Mouse (Mus musculus): Measurements from ENCODE around the gene Tnpo3. TPM values are rescaled to one million over a fixed set of nuclear protein-coding genes. Genes with fewer than 3 reads are reported as not detected.
"Not testable (repeated sequence)": the region's sequence is repeated elsewhere in the genome, so short reads cannot be mapped to it uniquely, and the experiment has no call there.

The Tnpo3 gene
- polyA plus RNA-seq, 1 experiment from 2014 or later = 122 TPM

GRCm38 (mm10) chr6:29634537-29634936, 24.9 kb upstream of the Tnpo3 start:
- no peak for DNase-seq (ENCODE audit: low spot score)
- H3K27ac ChIP-seq (replicated peaks) = no peak overlapping the region
- H3K36me3 ChIP-seq = no peaks in the 10 kb centered on the region
- no peaks in the 10 kb centered on the region for H3K9me3 ChIP-seq (replicated peaks)
- peaks cover 39% of the 10 kb centered on the region for H3K27me3 ChIP-seq (ENCODE audit: low read depth, poor library complexity, severe bottlenecking)
- 94% methylated on average over 1 of the region's 1 CpGs for WGBS
- H3K4me1 ChIP-seq = peaks cover 19% of the 10 kb centered on the region
- no peak overlapping the region for H3K4me3 ChIP-seq

GRCm38 (mm10) chr6:29632552-29633292, 23.0 kb upstream of the Tnpo3 start:
- WGBS = 51% methylated on average over 12 of the region's 12 CpGs
- DNase-seq (ENCODE audit: low spot score) = peak; percentile 39
- no peak overlapping the region for H3K4me3 ChIP-seq
- H3K4me1 ChIP-seq = peaks cover 12% of the 10 kb centered on the region
- peaks cover 24% of the 10 kb centered on the region; the same call in 1 of the 2 replicates for H3K27me3 ChIP-seq (ENCODE audit: low read depth, poor library complexity, severe bottlenecking)
- no peak overlapping the region for H3K27ac ChIP-seq (replicated peaks)
- no peaks in the 10 kb centered on the region for H3K36me3 ChIP-seq
- no peaks in the 10 kb centered on the region for H3K9me3 ChIP-seq (replicated peaks)

- DNase-seq (ENCODE audit: low spot score) = no peak
- Histone ChIP-seq H3K4me1 (peaks cover 12% of the 10 kb centered on the region), H3K4me3 (no peak overlapping the region), H3K9me3 (replicated peaks) (no peaks in the 10 kb centered on the region), H3K27me3 (ENCODE audit: low read depth, poor library complexity, severe bottlenecking) (peaks cover 24% of the 10 kb centered on the region; the same call in 1 of the 2 replicates), H3K27ac (replicated peaks) (no peak overlapping the region), H3K36me3 (no peaks in the 10 kb centered on the region)
- WGBS = 39% methylated on average over 10 of the region's 10 CpGs
Measured at GRCm38 (mm10) chr6:29631751-29632551, 22.3 kb upstream of the Tnpo3 start.

- no peak for DNase-seq (ENCODE audit: low spot score)
- Histone ChIP-seq H3K4me3 (no peak overlapping the region), H3K27me3 (ENCODE audit: low read depth, poor library complexity, severe bottlenecking) (0 out of 2 replicates have a peak, but pooled peaks cover 15% of the 10 kb centered on the region), H3K4me1 (peaks cover 12% of the 10 kb centered on the region), H3K9me3 (replicated peaks) (no peaks in the 10 kb centered on the region), H3K36me3 (no peaks in the 10 kb centered on the region), H3K27ac (replicated peaks) (no peak overlapping the region)
- WGBS = 86% methylated on average over 1 of the region's 1 CpGs
Measured at GRCm38 (mm10) chr6:29630216-29630615, 20.5 kb upstream of the Tnpo3 start.

GRCm38 (mm10) chr6:29627756-29628155, 18.1 kb upstream of the Tnpo3 start:
- 84% methylated on average over 2 of the region's 2 CpGs for WGBS
- H3K27ac ChIP-seq (replicated peaks) = no peak overlapping the region
- H3K36me3 ChIP-seq = no peaks in the 10 kb centered on the region

GRCm38 (mm10) chr6:29623857-29624256, 14.2 kb upstream of the Tnpo3 start:
- H3K4me1 ChIP-seq = no peaks in the 10 kb centered on the region
- no peaks in the 10 kb centered on the region for H3K9me3 ChIP-seq (replicated peaks)
- no peaks in the 10 kb centered on the region for H3K36me3 ChIP-seq
- no peak overlapping the region for H3K4me3 ChIP-seq
- no peak overlapping the region for H3K27ac ChIP-seq (replicated peaks)
- H3K27me3 ChIP-seq (ENCODE audit: low read depth, poor library complexity, severe bottlenecking) = no peaks in the 10 kb centered on the region
- DNase-seq (ENCODE audit: low spot score) = no peak
- WGBS = 89% methylated on average over 2 of the region's 2 CpGs

More at GRCm38 (mm10) chr6:29627756-29628155, 18.1 kb upstream of the Tnpo3 start:
- peaks cover 6% of the 10 kb centered on the region for H3K4me1 ChIP-seq
- H3K9me3 ChIP-seq (replicated peaks) = no peaks in the 10 kb centered on the region
- H3K4me3 ChIP-seq = no peak overlapping the region
- no peak for DNase-seq (ENCODE audit: low spot score)
- 0 out of 2 replicates have a peak, but pooled peaks cover 14% of the 10 kb centered on the region for H3K27me3 ChIP-seq (ENCODE audit: low read depth, poor library complexity, severe bottlenecking)

GRCm38 (mm10) chr6:29622273-29622672, 12.6 kb upstream of the Tnpo3 start:
- no peak for DNase-seq (ENCODE audit: low spot score)
- Histone ChIP-seq H3K4me1 (no peaks in the 10 kb centered on the region), H3K27ac (replicated peaks) (no peak overlapping the region), H3K4me3 (no peak overlapping the region), H3K27me3 (ENCODE audit: low read depth, poor library complexity, severe bottlenecking) (no peaks in the 10 kb centered on the region), H3K9me3 (replicated peaks) (no peaks in the 10 kb centered on the region), H3K36me3 (no peaks in the 10 kb centered on the region)
- 47% methylated on average over 6 of the region's 6 CpGs for WGBS

- 66% methylated on average over 17 of the region's 17 CpGs for WGBS
- DNase-seq (ENCODE audit: low spot score) = no peak
- Histone ChIP-seq H3K9me3 (replicated peaks) (no peaks in the 10 kb centered on the region), H3K27me3 (ENCODE audit: low read depth, poor library complexity, severe bottlenecking) (no peaks in the 10 kb centered on the region), H3K27ac (replicated peaks) (no peak overlapping the region), H3K4me1 (no peaks in the 10 kb centered on the region), H3K36me3 (no peaks in the 10 kb centered on the region), H3K4me3 (no peak overlapping the region)
Measured at GRCm38 (mm10) chr6:29620840-29621543, 11.3 kb upstream of the Tnpo3 start.

- 60% methylated on average over 3 of the region's 3 CpGs for WGBS
Measured at GRCm38 (mm10) chr6:29620176-29620575, 10.5 kb upstream of the Tnpo3 start.

GRCm38 (mm10) chr6:29610020-29610640, 443 bp upstream of the Tnpo3 start:
- DNase-seq (ENCODE audit: low spot score); H3K27me3 ChIP-seq (ENCODE audit: low read depth, poor library complexity, severe bottlenecking); H3K36me3 ChIP-seq; H3K9me3 ChIP-seq (replicated peaks): not testable (repeated sequence)
- H3K4me3 ChIP-seq = peak overlapping the region; percentile 99
- peak overlapping the region; percentile 90 for H3K27ac ChIP-seq (replicated peaks)
- 32% methylated on average over 13 of the region's 13 CpGs for WGBS
- peaks cover 21% of the 10 kb centered on the region for H3K4me1 ChIP-seq

More at GRCm38 (mm10) chr6:29620176-29620575, 10.5 kb upstream of the Tnpo3 start:
- Histone ChIP-seq H3K27me3 (ENCODE audit: low read depth, poor library complexity, severe bottlenecking) (no peaks in the 10 kb centered on the region), H3K4me3 (no peak overlapping the region), H3K9me3 (replicated peaks) (no peaks in the 10 kb centered on the region), H3K36me3 (no peaks in the 10 kb centered on the region), H3K27ac (replicated peaks) (no peak overlapping the region), H3K4me1 (no peaks in the 10 kb centered on the region)
- no peak for DNase-seq (ENCODE audit: low spot score)

- H3K36me3 ChIP-seq = peaks cover 9% of the 10 kb centered on the region; the same call in 1 of the 2 replicates
- H3K4me3 ChIP-seq = no peak overlapping the region
- H3K27ac ChIP-seq (replicated peaks) = no peak overlapping the region
- peaks cover 6% of the 10 kb centered on the region; the same call in 1 of the 2 replicates for H3K4me1 ChIP-seq
- H3K27me3 ChIP-seq (ENCODE audit: low read depth, poor library complexity, severe bottlenecking) = no peaks in the 10 kb centered on the region
- H3K9me3 ChIP-seq (replicated peaks) = no peaks in the 10 kb centered on the region
- no peak for DNase-seq (ENCODE audit: low spot score)
Measured at GRCm38 (mm10) chr6:29600188-29600587, 9.5 kb downstream of the Tnpo3 start.

- H3K4me3 ChIP-seq = no peak overlapping the region
- no peak for DNase-seq (ENCODE audit: low spot score)
- H3K36me3 ChIP-seq = peaks cover 9% of the 10 kb centered on the region; the same call in 1 of the 2 replicates
- H3K27ac ChIP-seq (replicated peaks) = no peak overlapping the region
- 96% methylated on average over 2 of the region's 2 CpGs for WGBS
- H3K9me3 ChIP-seq (replicated peaks) = no peaks in the 10 kb centered on the region
- H3K4me1 ChIP-seq = peaks cover 9% of the 10 kb centered on the region; the same call in 1 of the 2 replicates
- no peaks in the 10 kb centered on the region for H3K27me3 ChIP-seq (ENCODE audit: low read depth, poor library complexity, severe bottlenecking)
Measured at GRCm38 (mm10) chr6:29595656-29596055, 14.0 kb downstream of the Tnpo3 start.
